Mouse (Mus musculus) stomach, postnatal 0 days (tissue): ENCODE measurements at regions not wholly inside any gene's neighbourhood (a gene's known extent, or its start where the extent isn't known, plus 50 kb on each side); places are given as distances from the start of the nearest gene placed in this dataset.

Experiments used
- CTCF ChIP-seq: IDR thresholded peaks from 2 replicates; pipeline ENCODE4 v1.5.1; 2016; ENCODE audit warnings: antibody characterized with exemption, low read depth, mild to moderate bottlenecking, moderate library complexity
- EP300 ChIP-seq: optimal IDR thresholded peaks from 2 replicates; pipeline ENCODE3; 2016; ENCODE audit warnings: antibody characterized with exemption

DNA sequence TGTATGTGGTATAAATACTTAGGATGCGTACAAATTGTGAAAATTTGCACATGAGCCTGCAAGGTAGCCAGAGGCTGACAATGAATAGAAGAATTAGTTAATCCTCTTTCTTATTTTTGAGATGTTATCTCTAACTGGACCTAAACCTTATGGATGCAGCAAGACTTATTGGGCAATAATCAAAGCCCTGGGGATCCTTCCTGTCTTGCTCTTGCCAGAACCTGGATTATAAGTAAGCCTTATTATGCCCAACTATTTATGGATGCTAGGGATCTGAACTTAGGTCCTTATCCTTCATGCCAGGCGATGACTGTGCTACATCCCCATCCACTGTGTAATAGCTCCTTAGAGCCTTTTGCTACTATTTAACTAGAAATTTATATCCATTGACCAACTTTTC lies 859.3 kb downstream of the Triml1 start:
- no peak for TF ChIP-seq EP300
- no peak for TF ChIP-seq CTCF
